Mouse (Mus musculus): ENCODE results near the gene Tmbim1. TPM values are rescaled to one million over a fixed set of nuclear protein-coding genes. Genes with fewer than 3 reads are reported as not detected.

Gene Tmbim1
- polyA plus RNA-seq, 1 experiment from 2014 or later = 9.1 TPM

- DNase-seq (ENCODE audit: low spot score) (no peak), ATAC-seq (ENCODE audit: low FRiP score) (no peak)
- Histone ChIP-seq H3K27me3 (ENCODE audit: control insufficient read depth, insufficient read depth, low read length) (no peaks in the 10 kb centered on the region), H3K4me2 (replicated peaks; ENCODE audit: low read depth, low read length) (no peak overlapping the region), H3K27ac (ENCODE audit: low read depth, low read length) (no peak overlapping the region), H3K4me1 (replicated peaks; ENCODE audit: control insufficient read depth, insufficient read depth, low read length) (0 out of 2 replicates have a peak, but pooled peaks cover 8% of the 10 kb centered on the region), H3K4me3 (ENCODE audit: low read depth, low read length) (no peak overlapping the region), H3K9me3 (ENCODE audit: control insufficient read depth, low read length) (no peaks in the 10 kb centered on the region), H3K36me3 (ENCODE audit: control insufficient read depth, insufficient read depth, low read length) (no peaks in the 10 kb centered on the region), H3K9ac (ENCODE audit: low read depth, low read length) (no peak overlapping the region)
- 94% methylated on average over 14 of the region's 14 CpGs for WGBS
Observed at GRCm38 (mm10) chr1:74280591-74281325, 24.7 kb downstream of the Tmbim1 start.

- WGBS = 85% methylated on average over 11 of the region's 11 CpGs
- H3K9me3 ChIP-seq (ENCODE audit: control insufficient read depth, low read length) = no peaks in the 10 kb centered on the region
- H3K27ac ChIP-seq (ENCODE audit: low read depth, low read length) = no peak overlapping the region
- no peak overlapping the region for H3K4me3 ChIP-seq (ENCODE audit: low read depth, low read length)
- H3K36me3 ChIP-seq (ENCODE audit: control insufficient read depth, insufficient read depth, low read length) = no peaks in the 10 kb centered on the region
- no peaks in the 10 kb centered on the region for H3K27me3 ChIP-seq (ENCODE audit: control insufficient read depth, insufficient read depth, low read length)
- no peak overlapping the region for H3K4me2 ChIP-seq (replicated peaks; ENCODE audit: low read depth, low read length)
- no peak for DNase-seq (ENCODE audit: low spot score)
- H3K9ac ChIP-seq (ENCODE audit: low read depth, low read length) = no peak overlapping the region
- 0 out of 2 replicates have a peak, but pooled peaks cover 5% of the 10 kb centered on the region for H3K4me1 ChIP-seq (replicated peaks; ENCODE audit: control insufficient read depth, insufficient read depth, low read length)
- no peak for ATAC-seq (ENCODE audit: low FRiP score)
Observed at GRCm38 (mm10) chr1:74278988-74279387, 26.4 kb downstream of the Tmbim1 start.

GRCm38 (mm10) chr1:74278538-74278937 is 26.9 kb downstream of the Tmbim1 start, which contains the start of gene Gpbar1:
Gpbar1 (plus strand) TSS chr1:74278550.
- Histone ChIP-seq H3K36me3 (ENCODE audit: control insufficient read depth, insufficient read depth, low read length) (no peaks in the 10 kb centered on the region), H3K27me3 (ENCODE audit: control insufficient read depth, insufficient read depth, low read length) (no peaks in the 10 kb centered on the region), H3K4me3 (ENCODE audit: low read depth, low read length) (no peak within 1 kb of the TSS), H3K27ac (ENCODE audit: low read depth, low read length) (no peak within 1 kb of the TSS), H3K4me1 (replicated peaks; ENCODE audit: control insufficient read depth, insufficient read depth, low read length) (0 out of 2 replicates have a peak, but pooled peaks cover 5% of the 10 kb centered on the region), H3K9me3 (ENCODE audit: control insufficient read depth, low read length) (no peaks in the 10 kb centered on the region), H3K9ac (ENCODE audit: low read depth, low read length) (no peak within 1 kb of the TSS), H3K4me2 (replicated peaks; ENCODE audit: low read depth, low read length) (no peak within 1 kb of the TSS)
- DNase-seq (ENCODE audit: low spot score) = no peak
- WGBS = 81% methylated on average over 10 of the region's 10 CpGs
- ATAC-seq (ENCODE audit: low FRiP score) = no peak

- Histone ChIP-seq H3K4me2 (replicated peaks; ENCODE audit: low read depth, low read length) (no peak overlapping the region), H3K36me3 (ENCODE audit: control insufficient read depth, insufficient read depth, low read length) (no peaks in the 10 kb centered on the region), H3K27me3 (ENCODE audit: control insufficient read depth, insufficient read depth, low read length) (no peaks in the 10 kb centered on the region), H3K4me3 (ENCODE audit: low read depth, low read length) (no peak overlapping the region), H3K9ac (ENCODE audit: low read depth, low read length) (no peak overlapping the region), H3K27ac (ENCODE audit: low read depth, low read length) (no peak overlapping the region), H3K4me1 (replicated peaks; ENCODE audit: control insufficient read depth, insufficient read depth, low read length) (0 out of 2 replicates have a peak, but pooled peaks cover 2% of the 10 kb centered on the region), H3K9me3 (ENCODE audit: control insufficient read depth, low read length) (no peaks in the 10 kb centered on the region)
- ATAC-seq (ENCODE audit: low FRiP score) (no peak), DNase-seq (ENCODE audit: low spot score) (no peak)
- 62% methylated on average over 8 of the region's 8 CpGs for WGBS
Observed at GRCm38 (mm10) chr1:74277883-74278537, 27.4 kb downstream of the Tmbim1 start.

GRCm38 (mm10) chr1:74277041-74277440 is 28.4 kb downstream of the Tmbim1 start:
- ATAC-seq (ENCODE audit: low FRiP score) = no peak
- WGBS = 63% methylated on average over 6 of the region's 6 CpGs

GRCm38 (mm10) chr1:74275015-74275414 is 30.4 kb downstream of the Tmbim1 start:
- no peak overlapping the region for H3K4me3 ChIP-seq (ENCODE audit: low read depth, low read length)
- ATAC-seq (ENCODE audit: low FRiP score) (no peak), DNase-seq (ENCODE audit: low spot score) (no peak)
- no peaks in the 10 kb centered on the region for H3K9me3 ChIP-seq (ENCODE audit: control insufficient read depth, low read length)
- H3K27ac ChIP-seq (ENCODE audit: low read depth, low read length) = no peak overlapping the region
- no peak overlapping the region for H3K4me2 ChIP-seq (replicated peaks; ENCODE audit: low read depth, low read length)
- no peaks in the 10 kb centered on the region for H3K27me3 ChIP-seq (ENCODE audit: control insufficient read depth, insufficient read depth, low read length)
- 54% methylated on average over 9 of the region's 9 CpGs for WGBS
- no peaks in the 10 kb centered on the region for H3K4me1 ChIP-seq (replicated peaks; ENCODE audit: control insufficient read depth, insufficient read depth, low read length)
- H3K9ac ChIP-seq (ENCODE audit: low read depth, low read length) = no peak overlapping the region
- no peaks in the 10 kb centered on the region for H3K36me3 ChIP-seq (ENCODE audit: control insufficient read depth, insufficient read depth, low read length)

More at GRCm38 (mm10) chr1:74277041-74277440, 28.4 kb downstream of the Tmbim1 start:
- Histone ChIP-seq H3K27me3 (ENCODE audit: control insufficient read depth, insufficient read depth, low read length) (no peaks in the 10 kb centered on the region), H3K4me2 (replicated peaks; ENCODE audit: low read depth, low read length) (no peak overlapping the region), H3K27ac (ENCODE audit: low read depth, low read length) (no peak overlapping the region), H3K36me3 (ENCODE audit: control insufficient read depth, insufficient read depth, low read length) (no peaks in the 10 kb centered on the region), H3K4me1 (replicated peaks; ENCODE audit: control insufficient read depth, insufficient read depth, low read length) (no peaks in the 10 kb centered on the region), H3K4me3 (ENCODE audit: low read depth, low read length) (no peak overlapping the region), H3K9me3 (ENCODE audit: control insufficient read depth, low read length) (no peaks in the 10 kb centered on the region), H3K9ac (ENCODE audit: low read depth, low read length) (no peak overlapping the region)
- no peak for DNase-seq (ENCODE audit: low spot score)

GRCm38 (mm10) chr1:74271659-74272058 is 33.8 kb downstream of the Tmbim1 start:
- H3K4me3 ChIP-seq (ENCODE audit: low read depth, low read length) = no peak overlapping the region
- ATAC-seq (ENCODE audit: low FRiP score) = no peak
- no peaks in the 10 kb centered on the region for H3K36me3 ChIP-seq (ENCODE audit: control insufficient read depth, insufficient read depth, low read length)
- no peaks in the 10 kb centered on the region for H3K4me1 ChIP-seq (replicated peaks; ENCODE audit: control insufficient read depth, insufficient read depth, low read length)
- no peak overlapping the region for H3K9ac ChIP-seq (ENCODE audit: low read depth, low read length)
- H3K27me3 ChIP-seq (ENCODE audit: control insufficient read depth, insufficient read depth, low read length) = no peaks in the 10 kb centered on the region
- 89% methylated on average over 4 of the region's 4 CpGs for WGBS
- no peak overlapping the region for H3K27ac ChIP-seq (ENCODE audit: low read depth, low read length)
- H3K9me3 ChIP-seq (ENCODE audit: control insufficient read depth, low read length) = no peaks in the 10 kb centered on the region
- no peak overlapping the region for H3K4me2 ChIP-seq (replicated peaks; ENCODE audit: low read depth, low read length)
- DNase-seq (ENCODE audit: low spot score) = no peak

- peaks cover 7% of the 10 kb centered on the region; the same call in 1 of the 2 replicates for H3K36me3 ChIP-seq (ENCODE audit: control insufficient read depth, insufficient read depth, low read length)
- no peak overlapping the region for H3K9ac ChIP-seq (ENCODE audit: low read depth, low read length)
- 89% methylated on average over 8 of the region's 8 CpGs for WGBS
- no peaks in the 10 kb centered on the region for H3K4me1 ChIP-seq (replicated peaks; ENCODE audit: control insufficient read depth, insufficient read depth, low read length)
- H3K4me2 ChIP-seq (replicated peaks; ENCODE audit: low read depth, low read length) = no peak overlapping the region
- no peak for ATAC-seq (ENCODE audit: low FRiP score)
- H3K27me3 ChIP-seq (ENCODE audit: control insufficient read depth, insufficient read depth, low read length) = no peaks in the 10 kb centered on the region
- H3K4me3 ChIP-seq (ENCODE audit: low read depth, low read length) = no peak overlapping the region
- no peak for DNase-seq (ENCODE audit: low spot score)
- no peaks in the 10 kb centered on the region for H3K9me3 ChIP-seq (ENCODE audit: control insufficient read depth, low read length)
- no peak overlapping the region for H3K27ac ChIP-seq (ENCODE audit: low read depth, low read length)
Observed at GRCm38 (mm10) chr1:74268750-74269149, 36.7 kb downstream of the Tmbim1 start.

GRCm38 (mm10) chr1:74262510-74262909 is 42.9 kb downstream of the Tmbim1 start:
- H3K4me2 ChIP-seq (replicated peaks; ENCODE audit: low read depth, low read length) = no peak overlapping the region
- peaks cover 15% of the 10 kb centered on the region for H3K36me3 ChIP-seq (ENCODE audit: control insufficient read depth, insufficient read depth, low read length)
- no peaks in the 10 kb centered on the region for H3K27me3 ChIP-seq (ENCODE audit: control insufficient read depth, insufficient read depth, low read length)
- H3K4me1 ChIP-seq (replicated peaks; ENCODE audit: control insufficient read depth, insufficient read depth, low read length) = no peaks in the 10 kb centered on the region
- WGBS = 96% methylated on average over 6 of the region's 6 CpGs
- DNase-seq (ENCODE audit: low spot score) = no peak
- ATAC-seq (ENCODE audit: low FRiP score) = no peak
- H3K27ac ChIP-seq (ENCODE audit: low read depth, low read length) = no peak overlapping the region
- H3K4me3 ChIP-seq (ENCODE audit: low read depth, low read length) = no peak overlapping the region
- H3K9me3 ChIP-seq (ENCODE audit: control insufficient read depth, low read length) = no peaks in the 10 kb centered on the region
- no peak overlapping the region for H3K9ac ChIP-seq (ENCODE audit: low read depth, low read length)
